12 mouse cellular contexts compared by ENCODE assay signal in the genomic region with DNA sequence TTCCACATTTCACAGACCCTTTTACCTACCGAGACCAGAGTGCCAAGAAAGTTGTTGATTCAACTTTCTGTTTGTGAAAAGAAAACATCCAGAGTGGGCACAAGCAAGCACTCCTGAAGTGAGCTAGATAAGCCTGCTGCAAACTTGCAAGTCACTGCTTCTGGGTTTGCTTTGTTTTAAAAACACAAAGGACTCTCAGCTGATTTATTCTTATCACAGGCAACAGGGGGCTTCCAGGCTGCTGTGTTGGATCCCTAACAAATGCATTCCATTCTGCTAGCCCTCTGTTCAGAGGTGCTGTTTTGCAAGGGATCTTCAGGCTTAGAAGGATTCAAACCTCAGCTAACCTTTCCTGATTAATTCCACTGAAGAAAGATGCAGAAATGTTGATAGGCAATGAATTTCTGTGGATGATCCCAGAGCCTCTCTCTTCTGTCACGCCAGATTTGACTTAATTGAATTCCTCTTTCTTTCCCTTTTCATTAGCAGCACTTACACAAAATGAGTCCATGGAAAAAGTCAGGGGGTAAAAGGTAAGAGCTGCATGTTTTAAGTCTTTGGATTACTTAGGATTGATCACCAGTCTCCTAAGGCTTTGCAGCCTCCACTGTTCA.
DNase-seq lines count a peak whose midpoint lies in the region; ATAC-seq lines count a peak whose summit lies in the region.
"Had no signal": no experiment of that assay in that cellular context is flagged by ENCODE, and none has a peak within 500 bp of the region (broad histone marks: within the 10 kb centered on the region; RNA-seq: fewer than 3 reads in every experiment).

No protein-coding gene starts in this region.

- H3K4me2 ChIP-seq in heart, embryonic 11.5 days = peak overlapping the region; percentile 37
- H3K4me2 ChIP-seq in hindbrain, embryonic 12.5 days (replicated peaks) = no peak overlapping the region
- H3K4me2 ChIP-seq in midbrain, embryonic 14.5 days (ENCODE audit: low read length) = peak overlapping the region; percentile 21

- DNase-seq in heart, adult 9 months (ENCODE audit: low spot score in 2 of 2) = no peak
- peak; percentile 7 for DNase-seq in WW6 (ENCODE audit: low read depth, low spot score)
- peak; percentile 33 for DNase-seq in midbrain, embryonic 14.5 days
- DNase-seq in gastrocnemius, adult 18-20 months (ENCODE audit: low spot score) = no peak
- no peak for DNase-seq in cerebellum, adult 11-12 months
- no peak for DNase-seq in cerebellum, adult 18-20 months
- DNase-seq: adrenal gland, adult 8-10 months; kidney, adult 11 months; right cerebral cortex, adult 18-20 months had no signal

- peak; percentile 67; the same call in 1 of the 2 replicates for ATAC-seq in heart, embryonic 11.5 days (replicated peaks; ENCODE audit: insufficient number of reproducible peaks, low FRiP score, low TSS enrichment)
- ATAC-seq in hindbrain, embryonic 12.5 days (ENCODE audit: low FRiP score) = peak; percentile 52; the same call in 1 of the 2 replicates
- ATAC-seq in midbrain, embryonic 14.5 days (ENCODE audit: low FRiP score, low TSS enrichment) = no peak
- ATAC-seq: CD4-positive, CD25-positive, alpha-beta regulatory T cell, adult 4 months had no signal

- H3K4me1 ChIP-seq in heart, embryonic 11.5 days (ENCODE audit: control insufficient read depth, insufficient read depth, low read length) = peaks cover 9% of the 10 kb centered on the region; the same call in 1 of the 2 replicates
- H3K4me1 ChIP-seq in hindbrain, embryonic 12.5 days = 0 out of 2 replicates have a peak, but pooled peaks cover 9% of the 10 kb centered on the region
- H3K4me1 ChIP-seq in midbrain, embryonic 14.5 days (ENCODE audit: control insufficient read depth, insufficient read depth, low read length) = peaks cover 9% of the 10 kb centered on the region; the same call in 1 of the 2 replicates

- peak overlapping the region; percentile 67; the same call in 1 of the 2 replicates for H3K27ac ChIP-seq in heart, embryonic 11.5 days (ENCODE audit: low read depth, low read length)
- no peak overlapping the region for H3K27ac ChIP-seq in hindbrain, embryonic 12.5 days
- H3K27ac ChIP-seq in midbrain, embryonic 14.5 days (replicated peaks; ENCODE audit: low read depth, low read length) = no peak overlapping the region

- no peaks in the 10 kb centered on the region for H3K36me3 ChIP-seq in heart, embryonic 11.5 days (ENCODE audit: control insufficient read depth, insufficient read depth, low read length)
- H3K36me3 ChIP-seq in hindbrain, embryonic 12.5 days = no peaks in the 10 kb centered on the region
- no peaks in the 10 kb centered on the region for H3K36me3 ChIP-seq in midbrain, embryonic 14.5 days (ENCODE audit: control insufficient read depth, insufficient read depth, low read length)

- H3K9ac ChIP-seq in heart, embryonic 11.5 days (ENCODE audit: low read depth, low read length) = no peak overlapping the region
- H3K9ac ChIP-seq in hindbrain, embryonic 12.5 days = no peak overlapping the region
- H3K9ac ChIP-seq in midbrain, embryonic 14.5 days (replicated peaks; ENCODE audit: low read length) = no peak overlapping the region

- WGBS in heart, embryonic 11.5 days (ENCODE audit: insufficient replicate concordance) = 3% methylated on average over 2 of the region's 2 CpGs
- WGBS in hindbrain, embryonic 12.5 days = 7% methylated on average over 2 of the region's 2 CpGs
- 4% methylated on average over 2 of the region's 2 CpGs for whole genome bisulfite sequencing in midbrain, embryonic 14.5 days

- no peaks in the 10 kb centered on the region for H3K9me3 ChIP-seq in heart, embryonic 11.5 days (replicated peaks; ENCODE audit: control insufficient read depth, low read length)
- H3K9me3 ChIP-seq in hindbrain, embryonic 12.5 days (replicated peaks) = no peaks in the 10 kb centered on the region
- no peaks in the 10 kb centered on the region for H3K9me3 ChIP-seq in midbrain, embryonic 14.5 days (ENCODE audit: control insufficient read depth, low read length)

- no peaks in the 10 kb centered on the region for H3K27me3 ChIP-seq in heart, embryonic 11.5 days (ENCODE audit: control insufficient read depth, insufficient read depth, low read length)
- H3K27me3 ChIP-seq in hindbrain, embryonic 12.5 days = no peaks in the 10 kb centered on the region
- H3K27me3 ChIP-seq in midbrain, embryonic 14.5 days (ENCODE audit: control insufficient read depth, insufficient read depth, low read length) = no peaks in the 10 kb centered on the region

- no peak overlapping the region for H3K4me3 ChIP-seq in heart, embryonic 11.5 days (ENCODE audit: low read depth, low read length)
- no peak overlapping the region for H3K4me3 ChIP-seq in hindbrain, embryonic 12.5 days
- no peak overlapping the region for H3K4me3 ChIP-seq in midbrain, embryonic 14.5 days (replicated peaks; ENCODE audit: low read depth, low read length)

Comparison
In these comparisons a context has a peak if more than half of its experiments do, and no peak if none do; other contexts are left out.
1. DNase-seq: peak in WW6 (single experiment) and midbrain, embryonic 14.5 days (single experiment); none in heart, adult 9 months (0 of 2), gastrocnemius, adult 18-20 months (single experiment), cerebellum, adult 11-12 months (single experiment) and cerebellum, adult 18-20 months (0 of 2).